Mouse (Mus musculus) liver, adult 2 months (tissue): ENCODE results near the gene Cacna2d3. TPM values are rescaled to one million over a fixed set of nuclear protein-coding genes. Genes with fewer than 3 reads are reported as not detected.

Experiments used
- DNase-seq: peaks from one replicate; pipeline ENCODE4 v3.0.0-alpha.2; 2011; ENCODE audit warnings: low read depth, low spot score; ENCODE audit errors: extremely low read depth
- H3K27ac ChIP-seq: fragments of 200-500 bp; replicated peaks from 2 replicates; pipeline ENCODE4 v1.5.1; 2012; ENCODE audit warnings: low read depth, mild to moderate bottlenecking, control low read depth, inconsistent platforms, low read length; ENCODE audit not compliant: insufficient read depth
- H3K27me3 ChIP-seq: fragments of 200-500 bp; 2 replicates; pipeline ENCODE4 v1.6.1; 2012; ENCODE audit warnings: mild to moderate bottlenecking, moderate library complexity, low read length, inconsistent platforms; ENCODE audit not compliant: control insufficient read depth, insufficient read depth
- H3K36me3 ChIP-seq: fragments of 200-500 bp; 2 replicates; pipeline ENCODE4 v1.6.1; 2012; ENCODE audit warnings: low read length, inconsistent platforms; ENCODE audit not compliant: control insufficient read depth, insufficient read depth
- H3K4me1 ChIP-seq: fragments of 200-500 bp; 2 replicates; pipeline ENCODE4 v1.6.1; 2011; ENCODE audit warnings: low read length; ENCODE audit not compliant: control insufficient read depth, insufficient read depth
- H3K4me3 ChIP-seq: fragments of 200-500 bp; 2 replicates; pipeline ENCODE4 v1.5.1; 2011; ENCODE audit warnings: low read depth, mild to moderate bottlenecking, control low read depth, low read length, moderate library complexity; ENCODE audit not compliant: insufficient read depth
- H3K79me2 ChIP-seq: fragments of 200-500 bp; 2 replicates; pipeline ENCODE4 v1.6.1; 2012; ENCODE audit warnings: inconsistent platforms, mild to moderate bottlenecking, low read length, moderate library complexity; ENCODE audit not compliant: control insufficient read depth, insufficient read depth
- H3K9ac ChIP-seq: fragments of 200-500 bp; 2 replicates; pipeline ENCODE4 v1.6.1; 2012; ENCODE audit warnings: low read depth, mild to moderate bottlenecking, control low read depth, inconsistent platforms, low read length
- CTCF ChIP-seq: fragments of 200-500 bp; IDR thresholded peaks from 2 replicates; pipeline ENCODE4 v1.5.1; 2011; ENCODE audit warnings: low read depth, low read length, control low read depth
- POLR2A ChIP-seq: fragments of 200-500 bp; IDR thresholded peaks from 2 replicates; pipeline ENCODE4 v1.6.1; 2011; ENCODE audit warnings: low read length, control low read depth; ENCODE audit not compliant: insufficient read depth; ENCODE audit errors: extremely low read depth
- WGBS: fragments of 180-500 bp; shearing (Covaris S2); methylation state at CpG from one replicate; pipeline ENCODE4 v1.1.7; 2018; 5-methylcytosine and 5-hydroxymethylcytosine counted together
- polyA plus RNA-seq: library from polyadenylated mRNA; depleted of rRNA; stranded (reverse); fragments of >200 nt; gene quantifications from 2 replicates; pipeline ENCODE4 v1.2.3, GENCODE M21; 2012
- total RNA-seq: library from RNA; depleted of rRNA; stranded (reverse); fragments of >200 nt; gene quantifications from 2 replicates; pipeline ENCODE4 v1.2.3, GENCODE M21; 2014

Gene Cacna2d3
- total and polyA plus RNA-seq, 2 experiments, result not detected

DNA sequence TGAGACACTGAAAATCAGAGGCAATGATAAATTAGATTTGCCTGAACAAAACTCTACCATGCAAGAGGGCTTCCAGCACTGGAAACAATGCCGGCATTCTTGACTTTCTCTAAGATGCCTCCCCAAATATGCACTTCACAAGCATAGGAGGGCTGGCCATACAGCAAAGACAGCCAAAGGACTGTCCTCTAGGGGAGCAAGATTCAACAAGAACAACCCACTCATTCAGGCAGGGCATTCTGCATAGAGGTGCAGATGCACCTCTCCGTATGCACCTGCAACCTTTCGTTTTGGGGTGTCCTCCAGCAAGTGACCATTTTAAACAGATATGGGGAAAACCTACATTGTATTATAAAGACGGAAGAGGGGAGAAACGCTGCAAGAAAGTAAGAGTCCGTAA lies 380.1 kb downstream of the Cacna2d3 start:
- H3K27ac ChIP-seq, result no peak overlapping the region

DNA sequence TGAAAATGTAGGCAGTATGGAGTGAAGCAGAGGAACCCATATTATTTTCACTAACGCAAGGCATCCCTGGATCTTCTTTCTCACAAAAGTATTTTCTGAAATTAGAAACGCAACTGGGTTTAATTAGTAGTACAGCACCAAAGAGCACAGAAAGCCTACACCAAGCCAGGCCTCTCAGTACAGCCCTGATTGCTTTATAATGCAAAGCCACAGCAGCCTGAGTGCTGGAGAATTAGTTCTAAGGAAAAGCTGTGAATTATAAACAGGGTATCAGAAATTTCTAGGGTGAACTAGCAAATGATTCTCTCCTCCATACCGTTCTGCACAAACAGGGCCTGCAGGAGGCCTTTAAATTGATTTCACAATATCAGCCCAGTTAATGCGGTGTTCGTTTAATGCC lies 380.9 kb downstream of the Cacna2d3 start:
- Histone ChIP-seq H3K27ac (no peak overlapping the region), H3K36me3 (no peaks in the 10 kb centered on the region), H3K27me3 (no peaks in the 10 kb centered on the region), H3K4me1 (no peaks in the 10 kb centered on the region), H3K4me3 (no peak overlapping the region), H3K9ac (no peak overlapping the region), H3K79me2 (no peaks in the 10 kb centered on the region)
- WGBS, result 79% methylated on average over 5 of the region's 5 CpGs
- TF ChIP-seq POLR2A (no peak), CTCF (no peak)
- DNase-seq, result no peak

More for the DNA sequence above, 380.1 kb downstream of the Cacna2d3 start:
- WGBS, result 86% methylated on average over 6 of the region's 6 CpGs
- no peak for DNase-seq
- TF ChIP-seq POLR2A, result no peak
- no peak for TF ChIP-seq CTCF
- Histone ChIP-seq H3K9ac (no peak overlapping the region), H3K27me3 (no peaks in the 10 kb centered on the region), H3K4me1 (no peaks in the 10 kb centered on the region), H3K4me3 (no peak overlapping the region), H3K36me3 (no peaks in the 10 kb centered on the region), H3K79me2 (no peaks in the 10 kb centered on the region)

DNA sequence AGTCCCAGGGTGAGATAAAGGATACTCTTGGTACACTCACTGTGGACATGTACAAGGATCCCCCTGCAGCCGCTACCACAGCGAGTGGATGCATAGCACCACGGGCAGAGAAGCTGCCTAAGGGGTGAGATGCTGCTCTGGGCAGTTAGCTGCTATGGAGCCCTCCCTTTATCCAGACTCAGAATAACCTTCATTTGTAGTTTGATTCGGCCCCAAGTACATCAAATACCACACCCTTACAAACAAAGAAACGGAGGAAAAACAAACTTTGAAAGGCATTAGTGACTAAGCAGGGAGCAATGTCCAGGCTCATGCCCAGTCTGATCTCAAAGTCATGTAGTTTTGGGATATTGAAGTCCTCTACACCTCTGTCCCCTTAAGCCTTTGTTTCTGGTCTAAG lies 386.8 kb downstream of the Cacna2d3 start:
- no peak for TF ChIP-seq CTCF
- TF ChIP-seq POLR2A, result no peak
- no peak overlapping the region for H3K27ac ChIP-seq
- 64% methylated on average over 5 of the region's 5 CpGs for WGBS

DNA sequence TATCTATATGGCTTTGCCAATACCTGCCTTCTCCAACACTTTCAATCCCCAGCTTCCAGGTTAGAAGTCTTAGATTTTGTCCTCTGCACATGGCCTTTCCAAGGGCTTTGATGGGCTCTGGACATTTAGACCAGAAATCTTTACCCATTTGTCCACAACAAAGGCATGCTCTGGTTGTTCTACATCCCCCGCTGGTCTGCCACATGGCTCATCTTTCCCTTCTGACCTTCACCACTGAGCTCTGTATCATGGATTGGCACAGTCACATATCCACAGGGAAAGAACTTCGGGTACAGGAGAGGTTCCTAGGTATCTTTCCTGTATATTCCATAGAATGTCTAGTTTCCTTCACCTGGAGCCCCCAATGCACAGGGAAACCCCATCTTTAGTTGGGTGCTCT lies 387.4 kb downstream of the Cacna2d3 start:
- no peak overlapping the region for H3K27ac ChIP-seq
- TF ChIP-seq POLR2A (no peak), CTCF (no peak)
- H3K36me3 ChIP-seq, result no peaks in the 10 kb centered on the region
- WGBS, result 71% methylated on average over 2 of the region's 2 CpGs
- H3K9ac ChIP-seq, result no peak overlapping the region
- H3K4me3 ChIP-seq, result no peak overlapping the region
- no peaks in the 10 kb centered on the region for H3K79me2 ChIP-seq
- DNase-seq, result no peak
- H3K4me1 ChIP-seq, result no peaks in the 10 kb centered on the region
- no peaks in the 10 kb centered on the region for H3K27me3 ChIP-seq

More for the DNA sequence above, 386.8 kb downstream of the Cacna2d3 start:
- no peaks in the 10 kb centered on the region for H3K4me1 ChIP-seq
- H3K9ac ChIP-seq, result no peak overlapping the region
- DNase-seq, result no peak
- H3K4me3 ChIP-seq, result no peak overlapping the region
- no peaks in the 10 kb centered on the region for H3K79me2 ChIP-seq
- no peaks in the 10 kb centered on the region for H3K36me3 ChIP-seq
- no peaks in the 10 kb centered on the region for H3K27me3 ChIP-seq

DNA sequence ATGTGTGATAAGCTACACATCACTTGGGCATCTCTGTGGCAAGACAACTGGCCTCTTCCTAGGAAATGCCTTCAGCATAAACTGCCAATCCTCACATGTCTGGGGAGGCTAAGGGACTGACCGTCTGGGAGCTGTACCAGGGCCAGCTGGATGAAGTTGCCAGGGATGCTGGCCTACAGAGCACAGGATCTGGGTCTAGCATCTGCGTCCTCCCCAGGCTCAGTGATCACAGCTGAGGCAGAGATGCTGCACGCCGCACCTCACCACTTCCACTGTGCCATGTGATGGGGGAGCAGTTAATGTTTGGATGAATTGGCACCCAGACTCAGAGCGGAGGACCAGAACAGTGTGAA lies 397.3 kb downstream of the Cacna2d3 start:
- no peak for DNase-seq
- TF ChIP-seq CTCF, result no peak
- no peak for TF ChIP-seq POLR2A
- no peaks in the 10 kb centered on the region for H3K27me3 ChIP-seq
- WGBS, result 83% methylated on average over 5 of the region's 5 CpGs
- H3K9ac ChIP-seq, result no peak overlapping the region
- no peaks in the 10 kb centered on the region for H3K79me2 ChIP-seq
- no peak overlapping the region for H3K27ac ChIP-seq
- no peak overlapping the region for H3K4me3 ChIP-seq
- no peaks in the 10 kb centered on the region for H3K36me3 ChIP-seq
- H3K4me1 ChIP-seq, result no peaks in the 10 kb centered on the region

DNA sequence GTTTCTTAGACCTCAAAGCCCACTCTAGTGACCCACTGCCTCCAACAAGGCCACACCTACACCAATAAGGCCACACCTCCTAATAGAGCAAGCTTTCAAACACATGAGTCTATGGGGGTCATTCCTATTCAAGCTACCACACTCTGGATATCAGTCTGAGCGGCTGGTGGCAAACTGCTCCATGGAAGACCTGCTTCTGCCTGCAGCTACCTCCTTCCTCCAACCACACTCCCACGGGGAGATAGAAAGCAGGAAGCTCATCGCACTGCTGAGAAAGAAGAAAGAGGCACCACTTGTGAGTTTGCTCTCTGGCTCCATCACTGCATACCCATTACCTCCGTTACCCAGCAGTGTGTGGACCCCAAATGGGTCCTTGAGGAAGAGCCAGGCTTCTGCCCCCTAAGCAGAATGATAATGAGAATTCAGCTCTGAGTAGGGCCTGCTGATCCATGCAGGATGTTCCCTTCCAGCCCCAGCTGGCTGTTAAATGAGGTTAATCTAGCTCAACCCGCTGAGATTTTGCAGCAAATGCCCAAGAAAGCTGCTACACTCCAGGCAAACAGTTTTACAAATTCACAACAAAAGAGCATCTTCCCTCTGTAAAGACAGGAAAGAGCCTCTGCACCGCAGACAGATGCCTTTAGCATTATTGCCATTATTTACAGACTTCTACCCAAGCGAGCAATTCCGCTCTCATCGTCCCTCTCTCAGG lies 397.8 kb downstream of the Cacna2d3 start:
- Histone ChIP-seq H3K27ac (no peak overlapping the region), H3K4me1 (no peaks in the 10 kb centered on the region), H3K9ac (no peak overlapping the region), H3K36me3 (no peaks in the 10 kb centered on the region), H3K27me3 (no peaks in the 10 kb centered on the region), H3K4me3 (no peak overlapping the region), H3K79me2 (no peaks in the 10 kb centered on the region)
- TF ChIP-seq CTCF, result no peak
- no peak for DNase-seq
- WGBS, result 82% methylated on average over 9 of the region's 9 CpGs
